Mouse (Mus musculus): ENCODE measurements around the gene Tfr2. TPM values are rescaled to one million over a fixed set of nuclear protein-coding genes. Genes with fewer than 3 reads are reported as not detected.
A peak's percentile ranks its signal among the peaks of the same experiment; 100 is the strongest.

The Tfr2 gene
- polyA plus RNA-seq, 1 experiment from 2014 or later, result 0.50 TPM

- H3K27me3 ChIP-seq (replicated peaks; ENCODE audit: control insufficient read depth, insufficient read depth, low read length), result peaks cover 17% of the 10 kb centered on the region
- H3K36me3 ChIP-seq (ENCODE audit: control insufficient read depth, insufficient read depth), result no peaks in the 10 kb centered on the region
- no peak overlapping the region for H3K27ac ChIP-seq (ENCODE audit: low read depth, low read length)
- H3K9ac ChIP-seq (ENCODE audit: low read depth, low read length), result no peak overlapping the region
- no peaks in the 10 kb centered on the region for H3K4me1 ChIP-seq (replicated peaks; ENCODE audit: control insufficient read depth, insufficient read depth, low read length)
- 26% methylated on average over 8 of the region's 8 CpGs for WGBS
- no peak for ATAC-seq
- no peak for TF ChIP-seq CTCF (IDR thresholded peaks at IDR 0.05; ENCODE audit: low read depth)
- H3K9me3 ChIP-seq (ENCODE audit: control insufficient read depth), result no peaks in the 10 kb centered on the region
- H3K4me2 ChIP-seq (replicated peaks; ENCODE audit: low read depth), result no peak overlapping the region
- no peak overlapping the region for H3K4me3 ChIP-seq (ENCODE audit: low read depth, low read length)
Observed at GRCm38 (mm10) chr5:137582702-137583101, 13.1 kb downstream of the Tfr2 start.

DNA sequence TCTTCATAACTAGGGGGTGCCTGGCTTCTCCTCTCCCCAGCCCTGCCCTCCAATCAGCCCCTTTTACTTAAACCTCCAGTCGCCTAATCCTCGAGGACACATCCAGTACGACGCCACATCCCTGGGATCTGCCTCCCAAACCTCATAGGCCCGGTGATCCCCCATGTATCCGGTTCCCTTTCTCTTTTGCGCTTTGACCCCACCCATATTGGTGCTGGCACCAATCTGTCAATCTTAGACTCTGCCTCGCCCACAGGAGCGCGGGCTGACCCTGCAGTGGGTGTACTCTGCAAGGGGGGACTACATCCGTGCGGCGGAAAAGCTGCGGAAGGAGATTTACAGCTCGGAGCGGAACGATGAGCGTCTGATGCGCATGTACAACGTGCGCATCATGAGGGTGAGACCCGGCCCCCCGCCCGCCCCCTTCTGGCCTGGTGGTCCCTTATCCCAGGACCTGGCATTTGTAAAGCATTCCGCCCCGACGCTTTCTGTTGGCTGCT is 14.1 kb downstream of the Tfr2 start:
- H3K36me3 ChIP-seq (ENCODE audit: control insufficient read depth, insufficient read depth), result no peaks in the 10 kb centered on the region
- H3K27ac ChIP-seq (ENCODE audit: low read depth, low read length), result no peak overlapping the region
- no peak overlapping the region for H3K9ac ChIP-seq (ENCODE audit: low read depth, low read length)
- 0 out of 2 replicates have a peak, but pooled peaks have one; percentile 21 for TF ChIP-seq CTCF (IDR thresholded peaks at IDR 0.05; ENCODE audit: low read depth)
- H3K4me3 ChIP-seq (ENCODE audit: low read depth, low read length), result peak overlapping the region; percentile 34
- 26% methylated on average over 27 of the region's 27 CpGs for WGBS
- H3K4me1 ChIP-seq (replicated peaks; ENCODE audit: control insufficient read depth, insufficient read depth, low read length), result no peaks in the 10 kb centered on the region
- peak overlapping the region; percentile 54 for H3K4me2 ChIP-seq (replicated peaks; ENCODE audit: low read depth)
- ATAC-seq, result no peak
- H3K27me3 ChIP-seq (replicated peaks; ENCODE audit: control insufficient read depth, insufficient read depth, low read length), result peaks cover 17% of the 10 kb centered on the region
- H3K9me3 ChIP-seq (ENCODE audit: control insufficient read depth), result no peaks in the 10 kb centered on the region

DNA sequence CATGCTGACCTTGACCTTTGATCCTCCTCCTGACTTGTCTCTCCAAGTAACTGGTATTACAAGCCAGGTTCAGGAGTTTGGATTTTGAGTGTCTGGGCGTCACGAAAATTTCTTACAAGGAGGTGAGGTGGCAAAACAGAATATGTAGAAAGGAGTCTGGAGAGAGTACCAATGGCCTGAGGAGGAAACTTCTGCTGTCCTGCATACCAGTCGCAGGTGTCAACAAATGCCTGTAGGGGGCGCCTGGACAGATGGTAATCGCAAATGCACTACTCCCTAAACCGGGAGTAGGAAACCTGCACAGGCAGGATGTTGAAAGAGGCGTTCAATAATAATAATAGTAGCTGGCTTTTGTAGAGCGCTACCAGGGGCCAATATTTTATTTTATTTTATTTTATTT is 15.3 kb downstream of the Tfr2 start:
- ATAC-seq, result no peak
- H3K27ac ChIP-seq (ENCODE audit: low read depth, low read length), result no peak overlapping the region
- no peaks in the 10 kb centered on the region for H3K4me1 ChIP-seq (replicated peaks; ENCODE audit: control insufficient read depth, insufficient read depth, low read length)
- no peaks in the 10 kb centered on the region for H3K9me3 ChIP-seq (ENCODE audit: control insufficient read depth)
- 30% methylated on average over 8 of the region's 8 CpGs for WGBS
- no peak overlapping the region for H3K9ac ChIP-seq (ENCODE audit: low read depth, low read length)
- no peak overlapping the region for H3K4me2 ChIP-seq (replicated peaks; ENCODE audit: low read depth)
- no peak overlapping the region for H3K4me3 ChIP-seq (ENCODE audit: low read depth, low read length)
- TF ChIP-seq CTCF (IDR thresholded peaks at IDR 0.05; ENCODE audit: low read depth), result peak; percentile 75
- H3K36me3 ChIP-seq (ENCODE audit: control insufficient read depth, insufficient read depth), result no peaks in the 10 kb centered on the region
- peaks cover 17% of the 10 kb centered on the region for H3K27me3 ChIP-seq (replicated peaks; ENCODE audit: control insufficient read depth, insufficient read depth, low read length)

- Histone ChIP-seq H3K27ac (ENCODE audit: low read depth, low read length) (no peak overlapping the region), H3K9ac (ENCODE audit: low read depth, low read length) (no peak overlapping the region), H3K9me3 (ENCODE audit: control insufficient read depth) (no peaks in the 10 kb centered on the region), H3K27me3 (replicated peaks; ENCODE audit: control insufficient read depth, insufficient read depth, low read length) (no peaks in the 10 kb centered on the region), H3K4me1 (replicated peaks; ENCODE audit: control insufficient read depth, insufficient read depth, low read length) (no peaks in the 10 kb centered on the region), H3K4me2 (replicated peaks; ENCODE audit: low read depth) (no peak overlapping the region), H3K4me3 (ENCODE audit: low read depth, low read length) (no peak overlapping the region), H3K36me3 (ENCODE audit: control insufficient read depth, insufficient read depth) (no peaks in the 10 kb centered on the region)
- no peak for TF ChIP-seq CTCF (IDR thresholded peaks at IDR 0.05; ENCODE audit: low read depth)
- WGBS, result 79% methylated on average over 5 of the region's 5 CpGs
- ATAC-seq, result no peak
Observed at GRCm38 (mm10) chr5:137590507-137590906, 20.9 kb downstream of the Tfr2 start.

GRCm38 (mm10) chr5:137595921-137596320 is 26.3 kb downstream of the Tfr2 start:
- Histone ChIP-seq H3K4me3 (ENCODE audit: low read depth, low read length) (no peak overlapping the region), H3K4me2 (replicated peaks; ENCODE audit: low read depth) (no peak overlapping the region), H3K9ac (ENCODE audit: low read depth, low read length) (no peak overlapping the region), H3K9me3 (ENCODE audit: control insufficient read depth) (no peaks in the 10 kb centered on the region), H3K27me3 (replicated peaks; ENCODE audit: control insufficient read depth, insufficient read depth, low read length) (no peaks in the 10 kb centered on the region), H3K36me3 (ENCODE audit: control insufficient read depth, insufficient read depth) (peaks cover 2% of the 10 kb centered on the region; the same call in 1 of the 2 replicates), H3K27ac (ENCODE audit: low read depth, low read length) (no peak overlapping the region), H3K4me1 (replicated peaks; ENCODE audit: control insufficient read depth, insufficient read depth, low read length) (0 out of 2 replicates have a peak, but pooled peaks cover 3% of the 10 kb centered on the region)
- ATAC-seq, result no peak
- WGBS, result 80% methylated on average over 7 of the region's 7 CpGs
- TF ChIP-seq CTCF (IDR thresholded peaks at IDR 0.05; ENCODE audit: low read depth), result no peak

GRCm38 (mm10) chr5:137596601-137597261 is 27.1 kb downstream of the Tfr2 start:
- TF ChIP-seq CTCF (IDR thresholded peaks at IDR 0.05; ENCODE audit: low read depth), result no peak
- peak overlapping the region; percentile 41; the same call in 1 of the 2 replicates for H3K27ac ChIP-seq (ENCODE audit: low read depth, low read length)
- H3K4me2 ChIP-seq (replicated peaks; ENCODE audit: low read depth), result peak overlapping the region; percentile 45
- ATAC-seq, result no peak
- 0 out of 2 replicates have a peak, but pooled peaks cover 3% of the 10 kb centered on the region for H3K4me1 ChIP-seq (replicated peaks; ENCODE audit: control insufficient read depth, insufficient read depth, low read length)
- H3K4me3 ChIP-seq (ENCODE audit: low read depth, low read length), result no peak overlapping the region
- peaks cover 2% of the 10 kb centered on the region; the same call in 1 of the 2 replicates for H3K36me3 ChIP-seq (ENCODE audit: control insufficient read depth, insufficient read depth)
- H3K27me3 ChIP-seq (replicated peaks; ENCODE audit: control insufficient read depth, insufficient read depth, low read length), result no peaks in the 10 kb centered on the region
- no peak overlapping the region for H3K9ac ChIP-seq (ENCODE audit: low read depth, low read length)
- 39% methylated on average over 30 of the region's 30 CpGs for WGBS
- no peaks in the 10 kb centered on the region for H3K9me3 ChIP-seq (ENCODE audit: control insufficient read depth)
